Mouse (Mus musculus) MEL (cell line): ENCODE results near the gene Smarca4.

Source experiments
- CTCF ChIP-seq, 3 experiments: IDR thresholded peaks in 2 of 3; conservative IDR thresholded peaks in 1 of 3; 2 replicates each; pipeline ENCODE4 v1.5.1; 2011 to 2012; ENCODE audit warnings: low read length in 3 of 3, low read depth in 2 of 3, mild to moderate bottlenecking in 2 of 3, improper control_type of control experiment in 1 of 3, inconsistent platforms in 1 of 3, mixed read lengths in 1 of 3, moderate library complexity in 1 of 3; ENCODE audit not compliant: control insufficient read depth in 1 of 3, insufficient read depth in 1 of 3, poor library complexity in 1 of 3, severe bottlenecking in 1 of 3
- EP300 ChIP-seq, 2 experiments: IDR thresholded peaks; 2 replicates each; pipeline ENCODE4 v1.6.1; 2011; ENCODE audit warnings: improper control_type of control experiment in 2 of 2, low read length in 2 of 2, low read depth in 1 of 2, mild to moderate bottlenecking in 1 of 2
- JUND ChIP-seq: IDR thresholded peaks from 2 replicates; pipeline ENCODE4 v1.6.1; 2011; ENCODE audit warnings: low read depth, mild to moderate bottlenecking, improper control_type of control experiment, low read length
- NRF1 ChIP-seq: IDR thresholded peaks from 2 replicates; pipeline ENCODE4 v1.6.1; 2014; ENCODE audit warnings: low read depth, mild to moderate bottlenecking, inconsistent platforms, low read length, improper control_type of control experiment, moderate library complexity; ENCODE audit not compliant: poor library complexity, insufficient read depth, severe bottlenecking
- POLR2A ChIP-seq, 2 experiments: IDR thresholded peaks; 2 replicates each; pipeline ENCODE4 v1.6.1; 2011 to 2012; ENCODE audit warnings: low read length in 2 of 2, mild to moderate bottlenecking in 2 of 2, control low read depth in 1 of 2, improper control_type of control experiment in 1 of 2, low read depth in 1 of 2, moderate library complexity in 1 of 2; ENCODE audit not compliant: control insufficient read depth in 1 of 2, insufficient read depth in 1 of 2, poor library complexity in 1 of 2
- RAD21 ChIP-seq: IDR thresholded peaks from 2 replicates; pipeline ENCODE4 v1.6.1; 2011; ENCODE audit warnings: mild to moderate bottlenecking, low read depth, low read length, improper control_type of control experiment
- TAL1 ChIP-seq: IDR thresholded peaks from 2 replicates; pipeline ENCODE4 v1.6.1; 2012; ENCODE audit warnings: mild to moderate bottlenecking, inconsistent platforms, low read length, moderate library complexity, mixed read lengths
- UBTF ChIP-seq: IDR thresholded peaks from 2 replicates; pipeline ENCODE4 v1.6.1; 2012; ENCODE audit warnings: low read depth, mild to moderate bottlenecking, inconsistent platforms, low read length, improper control_type of control experiment, moderate library complexity, borderline replicate concordance; ENCODE audit not compliant: insufficient read depth
- USF1 ChIP-seq: IDR thresholded peaks from 2 replicates; pipeline ENCODE4 v1.6.1; 2014; ENCODE audit warnings: low read depth, mild to moderate bottlenecking, inconsistent platforms, low read length, improper control_type of control experiment, moderate library complexity
- ZMIZ1 ChIP-seq: IDR thresholded peaks from 2 replicates; pipeline ENCODE4 v1.6.1; 2012; ENCODE audit warnings: low read depth, mild to moderate bottlenecking, inconsistent platforms, low read length, improper control_type of control experiment, moderate library complexity
- ZNF384 ChIP-seq: IDR thresholded peaks from 2 replicates; pipeline ENCODE4 v1.6.1; 2012; ENCODE audit warnings: low read depth, mild to moderate bottlenecking, inconsistent platforms, low read length, improper control_type of control experiment

DNA sequence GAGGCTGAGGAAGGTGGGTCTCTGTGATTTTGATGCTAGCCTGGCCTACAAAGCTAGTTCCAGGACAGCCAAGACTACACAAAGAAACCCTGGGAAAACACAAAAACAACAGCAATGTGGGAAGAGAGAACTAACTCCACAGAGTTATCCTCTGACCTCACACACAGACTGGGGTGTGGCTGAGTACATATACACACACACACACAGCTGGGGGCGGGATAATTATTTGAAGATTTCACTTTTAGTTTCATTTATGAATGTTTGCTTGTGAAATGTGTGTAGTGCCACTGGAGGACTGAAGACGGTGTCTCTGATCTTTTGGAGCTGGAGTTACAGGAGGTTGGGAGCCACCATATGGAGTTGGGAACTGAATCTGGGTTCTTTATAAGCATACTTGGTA is 14.9 kb upstream of the Smarca4 start:
- no peak for TF ChIP-seq TAL1
- no peak for TF ChIP-seq EP300 (IDR thresholded peaks at IDR 0.05; ENCODE audit: low read depth in 1 of 2, low read length in 2 of 2)
- no peak for TF ChIP-seq UBTF
- no peak for TF ChIP-seq CTCF (IDR thresholded peaks at IDR 0.05 in 2 of 3, conservative IDR thresholded peaks at IDR 0.05 in 1 of 3; ENCODE audit: control insufficient read depth in 1 of 3, insufficient read depth in 1 of 3, low read depth in 2 of 3, low read length in 3 of 3, poor library complexity in 1 of 3, severe bottlenecking in 1 of 3)
- TF ChIP-seq JUND, result no peak
- TF ChIP-seq POLR2A (IDR thresholded peaks at IDR 0.05; ENCODE audit: control insufficient read depth in 1 of 2, insufficient read depth in 1 of 2, low read depth in 1 of 2, low read length in 2 of 2, poor library complexity in 1 of 2), result no peak
- TF ChIP-seq RAD21, result no peak
- TF ChIP-seq NRF1, result no peak
- no peak for TF ChIP-seq ZNF384
- TF ChIP-seq USF1, result no peak
- no peak for TF ChIP-seq ZMIZ1
